Mouse (Mus musculus) layer of hippocampus, postnatal 10 days (tissue): ENCODE measurements at regions not wholly inside any gene's neighbourhood (a gene's known extent, or its start where the extent isn't known, plus 50 kb on each side); places are given as distances from the start of the nearest gene placed in this dataset.

ENCODE experiments used
- DNase-seq, 2 experiments: peaks; one replicate each; pipeline ENCODE4 v3.0.0; 2021; ENCODE audit warnings: low spot score in 2 of 2

DNA sequence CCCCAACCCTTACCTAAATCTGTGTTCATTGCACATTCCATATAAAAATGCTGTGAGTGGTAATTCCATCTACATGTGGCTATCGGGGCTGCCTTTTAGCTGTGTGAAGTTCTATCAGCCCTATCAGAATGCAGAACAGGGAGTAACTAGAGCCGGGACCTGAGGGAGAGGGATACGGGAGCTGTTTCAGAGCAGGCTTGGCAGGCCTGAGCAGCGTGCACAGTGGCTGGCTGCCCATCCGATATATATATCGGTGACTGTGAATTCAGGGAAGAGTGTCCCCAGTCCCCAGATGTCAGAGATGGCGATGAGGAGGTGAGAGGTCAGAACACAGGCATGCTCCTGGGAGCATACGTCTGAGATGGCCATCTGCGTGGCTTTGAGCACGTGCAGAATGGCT, 79.0 kb downstream of the Arl4c start:
- DNase-seq = peak in 1 of 2 experiments; percentile 19

DNA sequence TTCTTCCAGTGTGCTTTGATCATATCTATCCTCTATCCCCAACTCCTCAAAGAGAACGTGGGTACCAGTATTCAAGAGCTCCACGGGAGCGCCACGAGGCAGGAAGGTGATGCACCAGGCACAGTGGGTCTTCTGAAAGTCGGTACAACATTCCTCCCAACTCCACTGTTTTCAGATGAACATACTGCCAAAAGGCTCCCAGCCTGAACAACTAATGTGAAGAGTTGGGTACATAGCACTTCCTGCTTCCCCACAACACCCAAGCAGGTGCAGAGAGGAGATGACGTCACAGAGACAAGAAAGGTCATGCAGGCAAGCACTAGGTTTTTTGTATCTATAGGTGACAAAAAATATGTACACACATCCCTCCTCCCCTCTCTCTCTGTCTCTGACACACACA, 79.7 kb downstream of the Arl4c start:
- DNase-seq = no peak

DNA sequence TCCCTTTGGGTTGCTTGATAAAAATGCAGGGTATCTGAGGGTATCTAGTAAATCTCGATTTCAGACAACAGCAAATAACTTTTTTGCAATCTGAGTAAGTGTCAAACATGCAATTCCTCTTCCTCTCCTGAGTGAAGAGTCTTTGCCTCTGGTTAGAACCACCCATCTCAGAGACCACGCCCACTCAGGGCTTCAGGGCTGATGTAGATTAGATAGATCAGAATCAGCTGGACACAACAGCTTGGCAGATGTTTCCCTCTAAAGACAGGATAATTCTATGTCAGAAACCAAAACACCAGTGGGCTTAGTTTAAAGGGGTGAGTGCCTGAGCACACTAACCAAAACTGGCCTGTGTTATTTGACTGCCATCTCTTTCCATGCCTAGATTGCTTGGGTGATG, 80.8 kb downstream of the Arl4c start:
- DNase-seq = no peak

DNA sequence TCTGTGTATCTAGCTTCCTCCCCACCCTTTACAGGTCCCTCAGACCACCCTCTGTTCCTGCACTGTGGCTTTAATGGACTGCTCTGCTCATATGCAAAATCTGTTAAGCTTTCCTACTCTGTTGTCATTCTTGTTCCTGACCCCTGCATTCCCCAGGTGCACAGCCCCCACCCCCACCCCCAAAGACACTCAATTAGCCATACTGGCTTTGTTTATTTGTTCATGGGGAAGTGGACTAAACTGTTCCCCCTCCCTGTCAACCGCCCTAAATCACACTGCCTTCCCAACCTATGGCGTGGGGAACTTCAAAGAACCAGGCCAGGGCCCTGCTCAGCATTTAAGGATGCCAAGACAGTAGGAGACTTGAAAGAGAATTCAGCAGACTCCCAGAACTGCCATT, 89.0 kb downstream of the Arl4c start:
- no peak for DNase-seq

DNA sequence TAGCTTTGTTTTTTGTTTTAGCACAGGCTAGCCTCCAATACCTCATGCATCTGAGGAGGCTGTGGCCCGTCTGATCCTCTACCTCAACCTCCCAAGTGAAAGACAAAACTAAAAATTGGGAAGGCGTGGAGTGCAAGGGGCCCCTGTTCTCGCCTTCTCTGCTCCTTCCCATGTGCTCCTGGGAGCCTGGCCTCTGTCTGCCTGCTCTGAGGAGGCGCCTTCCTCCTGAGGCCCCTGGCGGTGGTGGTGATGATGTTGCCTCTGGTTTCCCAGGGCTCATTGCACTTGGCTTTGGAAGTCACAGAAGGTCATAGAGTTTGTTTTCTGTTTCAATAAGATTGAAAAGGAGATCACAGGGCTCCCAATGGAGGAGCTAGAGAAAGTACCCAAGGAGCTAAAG, 90.8 kb downstream of the Arl4c start:
- DNase-seq = no peak

DNA sequence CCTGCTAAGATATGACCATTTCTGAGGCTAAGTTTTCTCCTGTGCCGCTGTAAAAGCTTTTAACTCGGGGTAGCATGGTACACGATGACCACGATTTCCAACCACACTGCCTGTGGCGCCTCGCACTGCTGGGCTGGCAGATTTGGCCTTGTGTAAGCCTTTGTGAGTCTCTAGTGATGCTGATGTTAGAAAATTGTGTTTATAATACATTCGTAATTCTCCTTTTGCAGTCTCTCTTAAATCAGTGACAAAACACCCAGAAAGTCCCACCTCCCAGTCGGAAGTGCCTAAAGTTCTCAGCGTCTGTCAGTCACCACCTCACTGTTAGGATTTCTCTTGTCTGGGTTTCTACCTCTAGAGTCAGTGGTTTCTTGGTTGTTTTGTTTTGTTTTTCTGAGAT, 91.2 kb downstream of the Arl4c start:
- DNase-seq = no peak

DNA sequence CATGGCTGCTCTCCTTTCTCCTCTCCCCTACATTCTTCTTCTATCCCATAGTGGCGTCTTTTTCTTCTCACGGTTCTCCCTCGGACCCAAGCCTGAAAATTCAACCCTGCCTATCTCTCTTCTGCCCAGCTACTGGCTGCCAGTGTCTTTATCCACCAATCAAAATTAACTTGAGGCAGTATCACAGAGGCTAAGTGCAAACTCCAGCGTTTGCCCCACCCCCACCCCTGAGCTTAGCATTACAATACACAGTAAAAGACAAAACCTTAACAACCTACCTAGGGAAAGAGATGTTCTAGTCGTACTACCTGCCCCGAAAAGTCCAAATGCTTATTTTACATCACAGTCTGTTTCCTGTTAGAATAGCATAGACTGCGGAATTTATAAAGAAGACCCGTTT, 93.2 kb downstream of the Arl4c start:
- DNase-seq = no peak

DNA sequence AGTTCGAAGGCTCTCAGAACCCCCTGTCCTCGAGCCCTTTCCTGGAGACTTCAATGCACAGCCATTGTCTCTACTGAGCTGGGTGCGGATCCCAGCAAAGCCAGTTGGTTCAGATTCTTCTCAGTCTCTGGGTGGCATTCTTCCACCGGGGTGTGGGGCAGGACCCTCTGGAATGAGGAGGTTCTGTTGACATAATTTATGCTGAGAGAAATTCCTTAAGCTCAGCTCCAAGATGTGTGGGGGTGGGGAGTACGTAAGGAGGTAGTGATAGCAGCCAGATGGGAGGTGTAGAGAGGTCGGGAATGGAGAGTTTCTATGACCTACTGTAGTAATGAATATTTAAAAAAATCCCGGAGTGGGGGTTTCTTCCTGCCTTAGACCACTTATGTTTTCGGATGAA, 93.8 kb downstream of the Arl4c start:
- DNase-seq = no peak

DNA sequence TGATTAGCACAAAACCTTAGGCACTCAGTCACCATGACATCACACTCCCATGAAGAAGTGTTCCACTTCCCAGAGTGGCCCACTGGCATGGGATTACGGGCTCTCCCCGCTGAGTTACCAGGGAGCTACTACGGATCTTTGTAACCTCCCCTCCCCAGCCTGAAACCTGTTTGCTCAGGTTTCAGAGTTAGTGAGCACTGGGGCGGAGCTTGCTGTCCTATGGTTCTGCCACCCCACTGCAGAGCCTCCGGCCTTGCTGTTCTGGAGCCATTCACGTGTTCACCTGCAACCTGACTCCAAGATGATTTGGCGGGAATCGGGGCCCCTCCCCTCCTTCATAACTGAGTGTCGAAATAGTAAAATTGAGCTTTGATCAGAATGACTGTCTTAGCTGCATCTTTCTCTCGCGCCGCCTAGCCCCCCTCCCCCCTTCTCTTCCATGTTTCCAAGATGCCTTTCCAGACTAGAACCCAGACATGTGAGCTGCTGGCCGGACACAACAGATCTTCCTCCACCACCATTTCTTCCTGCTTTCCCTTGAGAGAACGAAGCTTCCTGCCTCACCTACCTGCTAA, 95.8 kb upstream of the Glrp1 start:
- no peak for DNase-seq

DNA sequence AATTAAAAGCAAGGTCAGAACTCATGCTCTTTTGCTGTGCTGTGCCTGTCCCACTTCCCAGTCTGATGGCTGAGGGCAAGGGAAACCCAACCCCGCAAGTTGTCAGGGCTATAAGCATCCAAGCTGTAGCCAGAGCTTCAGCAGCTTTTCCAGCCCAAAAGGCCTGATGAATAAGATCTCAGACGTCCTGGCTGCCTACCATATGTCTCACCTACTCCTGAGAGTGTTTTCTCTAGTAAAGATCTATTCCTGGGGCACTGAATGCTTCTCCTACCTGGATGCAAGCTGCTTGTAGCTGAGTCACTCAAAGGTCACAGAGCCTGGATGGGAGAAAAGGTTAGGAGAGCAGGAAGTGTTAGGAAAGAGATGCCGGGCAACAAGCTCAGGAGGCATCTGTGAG, 92.4 kb upstream of the Glrp1 start:
- DNase-seq = no peak

DNA sequence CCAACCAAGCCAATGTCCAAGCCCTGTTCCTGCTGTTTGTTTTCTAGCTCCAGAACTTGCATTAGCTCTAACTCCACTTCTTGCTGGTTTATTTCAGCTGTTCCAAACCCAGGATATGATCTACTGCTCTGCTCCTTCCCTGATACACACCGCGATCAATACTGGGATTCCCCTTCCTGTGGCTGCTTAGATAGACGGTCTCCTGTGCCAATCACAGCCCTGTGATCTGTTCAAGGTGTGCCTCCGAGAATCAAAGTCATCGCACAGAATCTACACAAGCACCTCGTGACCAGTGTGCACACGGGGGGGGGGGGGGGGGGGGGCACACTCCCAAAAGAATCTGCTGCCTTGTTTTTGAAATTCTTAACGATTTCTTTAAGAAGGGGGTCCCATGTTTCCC, 91.9 kb upstream of the Glrp1 start:
- no peak for DNase-seq

DNA sequence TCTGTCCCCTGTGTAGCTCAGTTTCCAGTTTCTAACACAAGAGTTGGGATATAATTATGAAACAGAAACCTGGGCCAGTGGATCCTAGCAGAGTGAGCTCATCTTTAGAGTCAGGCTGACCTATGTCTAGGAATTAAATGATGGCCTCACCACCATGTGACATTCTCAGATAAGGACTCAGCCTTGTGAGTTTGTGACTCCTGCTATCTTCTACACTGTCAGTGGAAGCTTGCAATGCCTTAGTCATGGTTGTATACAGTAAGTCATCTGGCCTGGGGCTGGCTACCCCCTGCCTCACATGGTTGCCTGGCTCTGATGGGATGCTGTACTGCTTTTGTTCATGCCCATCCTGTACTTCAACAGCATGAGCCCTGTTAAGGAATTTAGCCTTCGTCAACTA, 90.3 kb upstream of the Glrp1 start:
- no peak for DNase-seq

DNA sequence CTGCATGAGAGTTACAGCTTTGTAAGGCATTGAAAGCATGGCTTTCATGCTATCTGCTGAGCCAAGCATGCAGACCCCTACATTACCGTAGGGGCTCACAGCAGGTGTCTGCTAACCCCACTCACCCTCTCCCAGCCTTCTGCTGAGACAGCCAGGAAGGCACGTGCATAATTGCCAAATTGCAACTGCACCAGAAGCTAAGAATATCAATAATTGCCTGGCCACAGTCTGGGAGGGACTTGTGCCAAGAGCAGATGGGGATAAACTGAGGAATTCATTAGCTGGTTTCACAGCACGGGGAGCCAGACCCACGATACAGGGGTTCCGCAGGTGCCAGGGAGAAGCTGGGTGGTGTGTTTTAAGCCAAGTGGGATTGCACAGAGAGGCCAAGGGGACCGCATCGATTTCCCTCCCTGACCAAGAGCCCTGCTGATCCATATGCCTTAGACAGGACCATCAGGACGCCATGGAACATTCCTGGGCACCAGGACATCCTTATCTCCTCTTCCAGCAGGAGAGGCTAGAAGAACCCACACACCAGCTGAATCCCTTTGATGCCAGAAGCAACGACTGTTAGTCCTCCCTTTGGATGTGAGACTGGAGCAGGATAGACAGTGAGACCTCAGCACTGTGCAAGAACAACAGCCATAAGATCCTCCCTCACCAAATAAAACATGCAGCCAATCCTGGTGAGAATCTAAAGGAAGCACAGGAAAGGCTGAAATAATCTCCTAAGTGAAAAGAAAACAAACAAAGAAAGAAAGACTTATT, 84.8 kb upstream of the Glrp1 start:
- DNase-seq = peak; percentile 47 to 50

DNA sequence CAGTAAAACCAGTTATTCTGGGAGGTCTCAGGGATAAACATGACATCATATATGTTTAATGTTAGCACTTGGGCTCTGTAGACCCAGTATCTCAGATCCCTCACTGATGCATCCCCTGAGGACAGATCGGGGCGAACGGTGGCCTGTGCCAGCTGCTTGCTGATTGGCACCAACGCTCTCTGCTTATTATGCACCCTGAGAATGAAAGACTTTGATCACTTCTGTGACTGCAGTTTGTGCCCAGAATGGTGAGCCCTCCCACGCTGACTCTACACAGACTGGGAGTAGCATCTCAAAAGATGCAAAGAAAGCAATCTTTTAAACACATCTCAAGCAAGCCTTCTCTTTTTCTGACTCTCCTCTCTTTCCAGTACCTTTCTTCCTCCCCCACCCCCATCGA, 82.2 kb upstream of the Glrp1 start:
- DNase-seq = no peak

DNA sequence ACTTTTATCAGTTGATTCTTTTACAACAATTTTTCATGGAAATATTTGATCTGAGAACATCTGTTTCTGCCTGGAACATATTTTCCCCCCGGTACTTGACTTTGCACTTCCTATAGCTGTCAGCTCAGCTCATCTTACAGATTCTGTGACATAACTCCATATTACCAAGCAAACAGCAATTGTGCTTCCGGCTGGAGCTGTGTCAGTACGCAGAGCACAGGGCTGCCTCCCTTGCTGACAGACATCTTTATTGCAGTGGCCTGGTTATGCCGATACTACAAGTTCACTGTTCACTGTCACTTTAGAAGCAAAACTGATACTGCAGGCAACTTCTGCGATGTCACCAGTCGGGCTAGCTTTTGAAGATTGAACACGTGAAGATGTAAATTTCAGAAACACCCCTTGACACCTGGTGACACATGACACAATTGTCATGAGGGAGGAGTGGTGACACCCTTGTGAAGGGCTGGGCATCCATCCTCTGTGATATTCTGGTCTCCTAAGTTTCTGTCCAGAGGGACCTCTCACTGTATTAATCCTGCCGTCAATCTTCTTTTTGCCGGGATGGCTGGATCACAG, 81.0 kb upstream of the Glrp1 start:
- no peak for DNase-seq

DNA sequence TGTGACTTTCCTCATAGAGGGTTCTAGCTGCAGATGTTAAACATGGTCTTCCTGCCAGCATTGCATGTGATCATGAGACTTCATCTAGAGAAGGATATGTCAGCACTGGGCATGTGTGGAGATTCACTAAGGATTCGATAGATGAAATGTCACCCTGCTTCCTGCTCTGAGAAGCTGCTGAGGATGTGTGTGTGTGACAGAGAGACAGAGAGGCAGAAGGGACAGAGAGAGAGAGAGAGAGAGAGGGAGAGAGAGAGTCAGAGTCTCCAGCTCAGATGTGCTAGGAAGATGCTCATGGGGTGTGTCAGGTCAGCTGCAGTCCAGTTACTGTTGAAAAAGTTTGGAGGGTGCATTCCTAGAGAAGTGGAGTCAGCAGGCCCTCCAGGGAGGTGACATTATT, 78.9 kb upstream of the Glrp1 start:
- no peak for DNase-seq

DNA sequence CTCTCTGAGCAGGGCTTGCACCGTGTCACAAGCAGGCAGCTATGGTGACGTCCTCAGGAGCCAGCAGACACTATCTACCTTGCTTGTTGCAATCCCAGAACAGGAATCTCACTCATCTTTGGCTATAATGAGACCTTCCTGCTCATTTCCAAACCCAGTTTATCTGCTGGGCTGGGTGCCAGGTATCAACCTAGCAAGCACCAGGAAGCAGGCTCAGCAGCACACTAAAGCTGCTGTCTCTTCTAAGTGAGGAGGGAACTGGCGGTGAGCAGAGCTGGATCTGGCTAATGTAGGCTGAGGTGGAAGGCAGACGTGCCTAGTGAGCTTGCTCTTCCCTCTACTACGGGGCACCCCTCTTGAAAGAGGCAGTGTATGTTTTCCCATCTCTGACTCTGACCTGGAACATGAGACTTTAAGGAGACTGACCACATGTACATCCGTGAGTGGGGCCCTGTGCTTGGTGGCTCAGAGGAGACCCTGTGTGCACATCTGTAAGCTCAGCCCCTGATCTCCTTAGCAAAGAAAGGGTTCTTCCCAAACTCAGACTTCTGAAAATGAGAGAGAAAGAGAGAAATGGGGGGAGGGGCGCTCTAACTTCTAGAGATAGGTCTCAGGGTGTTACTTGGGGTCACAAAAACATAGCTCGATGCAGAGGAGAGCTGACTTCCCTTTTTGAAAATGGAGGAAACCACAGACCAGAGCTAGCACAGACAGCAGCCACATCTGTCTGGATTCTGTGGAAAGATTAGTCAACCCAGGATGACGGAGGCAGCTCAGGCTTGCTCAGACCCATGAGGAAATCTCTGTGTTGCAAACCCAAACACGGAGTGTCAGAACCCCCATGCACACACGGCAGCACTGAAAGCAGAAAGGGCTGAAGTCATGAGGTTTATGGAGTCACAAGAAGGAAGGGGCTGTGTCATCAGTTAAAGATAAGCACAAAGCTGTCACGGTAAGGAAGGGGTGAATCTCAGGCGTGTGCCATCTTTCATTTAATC, 77.3 kb upstream of the Glrp1 start:
- peak in 1 of 2 experiments; percentile 26 for DNase-seq

DNA sequence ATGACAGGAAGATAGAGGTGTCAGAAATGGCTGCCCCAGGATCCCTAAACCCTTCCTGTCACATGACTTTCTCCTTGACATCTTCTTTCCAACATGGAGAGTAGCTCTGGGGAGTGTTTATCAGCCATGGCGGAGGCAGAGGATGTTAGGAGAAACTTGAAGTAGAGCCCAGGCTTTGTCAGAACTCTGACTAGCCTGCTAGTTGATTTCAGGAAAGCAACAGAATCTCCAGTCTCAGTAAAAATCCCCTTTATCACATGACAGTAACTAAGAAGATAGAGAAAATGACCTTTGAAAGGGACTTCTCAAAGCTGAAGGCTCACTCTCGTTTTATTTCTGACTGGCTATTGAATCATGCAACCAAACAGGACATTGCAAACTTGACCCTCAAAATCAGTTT, 76.3 kb upstream of the Glrp1 start:
- DNase-seq = no peak

DNA sequence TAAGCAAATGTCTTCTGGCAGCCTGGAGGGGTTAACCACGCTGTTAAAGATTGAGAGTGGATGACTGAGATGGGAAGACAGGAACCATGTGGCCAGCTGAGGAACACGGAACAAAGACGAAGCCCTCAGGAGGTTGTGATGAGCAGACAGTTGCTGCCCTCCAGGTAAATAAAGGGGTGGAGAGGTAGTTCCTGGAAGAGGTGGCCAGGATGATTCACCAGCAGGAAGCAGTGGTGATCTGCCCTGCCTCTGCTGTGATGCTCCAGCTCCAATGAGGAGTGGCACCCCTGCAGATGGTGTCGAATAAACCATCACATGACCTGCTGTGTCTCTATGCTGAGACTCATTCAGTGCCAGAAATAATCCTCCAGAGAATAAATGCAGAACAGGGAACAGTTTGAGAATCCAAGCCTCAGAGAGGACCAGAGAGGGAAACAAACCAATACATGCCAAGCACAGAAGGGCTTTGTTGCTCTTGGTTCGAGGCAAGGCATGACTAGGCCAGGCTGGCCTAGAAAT, 74.7 kb upstream of the Glrp1 start:
- DNase-seq = no peak

DNA sequence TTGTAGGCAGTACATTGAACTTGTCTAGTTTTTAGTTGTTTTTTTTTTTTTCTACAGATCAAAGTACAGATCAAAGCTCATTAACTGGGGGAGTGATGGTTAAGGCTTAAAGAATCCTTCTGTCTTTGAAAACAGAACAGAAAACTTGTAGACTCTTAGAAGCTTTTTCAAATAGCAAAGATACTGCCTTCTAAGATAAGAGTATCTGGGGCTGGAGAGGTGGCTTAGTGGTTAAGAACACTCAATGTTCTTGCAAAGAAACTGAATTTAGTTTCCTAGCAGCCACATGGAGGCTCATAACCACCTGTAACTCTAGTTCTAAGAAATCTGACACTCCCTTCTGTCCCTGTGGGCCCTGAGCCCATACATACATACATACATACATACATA, 68.4 kb upstream of the Glrp1 start:
- DNase-seq = no peak

DNA sequence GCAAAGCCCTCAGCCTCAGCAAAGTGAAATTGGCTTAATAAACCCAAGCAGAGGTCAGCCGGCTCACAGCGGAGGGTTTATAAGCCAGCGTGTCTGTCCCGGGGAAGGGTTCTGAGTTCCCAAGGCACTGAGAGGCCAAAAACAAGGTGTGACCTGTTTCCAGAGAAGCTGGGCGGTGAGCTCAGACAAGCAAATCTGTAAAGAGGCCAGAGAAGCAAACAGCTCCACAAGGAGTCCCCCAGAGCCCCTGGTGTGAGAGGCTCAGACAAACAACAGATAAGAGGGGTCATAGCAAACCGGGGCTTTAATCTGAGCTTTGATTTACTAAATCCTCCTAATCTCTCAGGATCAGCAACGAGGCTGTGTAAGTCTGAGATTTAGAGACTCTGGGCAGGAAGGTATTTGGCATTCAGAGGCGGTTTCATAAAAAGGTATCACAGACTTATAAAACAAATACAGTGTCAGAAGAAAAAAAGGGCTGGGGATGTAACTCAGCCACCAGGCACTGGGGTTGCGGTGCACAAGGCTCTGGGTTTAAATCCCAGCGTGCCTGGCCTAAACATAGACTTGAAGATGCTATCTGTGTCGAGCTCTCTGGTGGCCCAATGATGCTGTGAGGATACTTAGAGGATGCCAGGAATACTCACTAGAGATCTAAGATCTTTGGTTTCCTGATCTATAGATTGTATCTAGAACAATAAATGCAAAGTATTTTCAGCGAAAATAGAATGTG, 67.8 kb upstream of the Glrp1 start:
- DNase-seq = no peak
